Mouse (Mus musculus) cerebellum, adult 9-11 months (tissue): ENCODE data around the gene Lsamp.
A peak's percentile ranks its signal among the peaks of the same experiment; 100 is the strongest.

Experiments
- DNase-seq: peaks from one replicate; pipeline ENCODE4 v3.0.0; 2022

Lsamp gene

GRCm38 (mm10) chr16:41787146-41787545 lies 1803.0 kb downstream of the Lsamp start:
- DNase-seq, result no peak

GRCm38 (mm10) chr16:41790016-41790415 lies 1805.9 kb downstream of the Lsamp start:
- no peak for DNase-seq

DNA sequence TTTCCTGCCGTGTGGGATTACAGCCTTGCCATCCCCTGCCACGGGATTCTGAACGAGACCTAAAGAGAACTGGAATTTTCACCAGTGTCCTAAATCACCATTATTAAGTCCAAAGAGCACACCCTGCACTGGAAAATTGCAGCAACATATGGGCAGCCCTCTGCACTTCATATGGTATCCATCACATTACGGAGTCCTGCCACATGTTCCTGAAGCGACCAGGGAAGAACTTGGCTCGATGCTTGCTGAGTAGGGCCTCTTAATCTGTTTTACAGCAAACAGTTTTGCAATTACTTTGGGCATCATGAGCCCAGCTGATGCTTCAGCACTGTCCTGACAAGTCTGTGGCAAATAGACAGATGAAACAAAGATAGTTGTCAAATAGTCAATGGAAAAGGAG lies 1836.2 kb downstream of the Lsamp start:
- DNase-seq, result no peak

GRCm38 (mm10) chr16:41826899-41827604 lies 1842.9 kb downstream of the Lsamp start:
- DNase-seq, result peak; percentile 52

DNA sequence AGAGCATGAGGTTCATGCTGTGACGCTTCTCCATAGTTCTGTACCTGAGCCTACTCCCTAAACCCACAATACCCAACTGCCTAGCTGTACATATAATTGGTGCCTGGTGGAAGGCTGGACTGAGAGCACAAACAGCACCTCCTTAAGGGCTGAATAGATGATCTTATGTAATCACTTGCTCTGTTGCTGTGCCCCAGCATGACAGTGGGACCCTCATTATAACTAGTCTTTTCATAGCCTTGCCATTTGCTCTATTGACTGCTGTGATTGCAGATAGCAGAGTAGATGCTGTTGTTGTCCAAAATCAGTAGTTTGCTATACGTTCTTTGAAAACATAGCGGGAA lies 1843.4 kb downstream of the Lsamp start:
- no peak for DNase-seq

DNA sequence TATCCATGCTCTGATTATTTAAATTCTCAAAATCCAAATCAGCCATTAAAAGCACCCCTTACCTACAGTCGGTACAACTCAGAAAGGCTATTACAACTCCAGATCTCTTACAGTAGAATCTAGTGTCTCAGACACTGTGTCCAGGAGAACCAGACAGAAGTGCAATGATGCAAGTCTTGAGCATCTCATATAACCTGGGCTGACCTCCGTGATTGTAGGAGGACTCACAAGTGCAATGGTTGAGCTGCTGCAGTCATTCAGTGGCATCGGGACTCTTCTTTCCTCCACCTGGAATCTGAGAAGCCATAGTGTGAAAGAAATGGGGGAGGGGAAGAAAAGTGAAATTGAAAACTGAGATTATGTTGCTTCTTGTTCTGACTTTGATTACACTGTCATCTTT lies 1850.5 kb downstream of the Lsamp start:
- DNase-seq, result no peak

- no peak for DNase-seq
Measured at GRCm38 (mm10) chr16:41835745-41836144, 1851.6 kb downstream of the Lsamp start.

DNA sequence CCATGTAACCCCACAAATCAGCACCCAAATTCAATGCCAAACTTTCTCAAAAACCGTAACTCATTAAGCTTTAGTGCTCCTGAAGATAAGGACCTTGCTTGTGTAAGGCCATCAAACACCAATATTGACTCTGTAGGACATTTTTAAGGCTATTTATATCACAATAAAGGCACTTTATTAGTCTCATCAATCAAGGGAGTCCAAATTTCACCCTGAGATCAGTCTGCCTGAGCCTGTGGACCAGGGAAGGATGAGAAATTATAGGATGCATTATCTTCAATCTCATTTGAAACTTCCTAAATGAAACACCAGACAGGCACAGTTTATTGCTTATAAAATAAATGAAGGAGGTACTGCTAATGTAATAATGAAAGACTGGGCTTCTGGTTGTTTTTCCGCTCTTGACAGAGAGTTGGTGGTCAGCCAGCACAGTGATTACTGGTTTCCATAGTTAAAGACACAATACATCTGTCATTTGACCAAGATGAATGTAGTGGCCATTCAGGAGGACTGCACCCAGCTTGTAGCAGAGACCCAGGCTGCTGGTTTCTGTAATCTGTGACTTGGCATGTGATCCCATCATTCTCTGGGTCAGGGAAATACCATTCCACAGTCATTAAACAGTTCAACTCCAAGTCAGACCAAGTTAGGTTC lies 1855.7 kb downstream of the Lsamp start:
- DNase-seq, result no peak

GRCm38 (mm10) chr16:41846903-41847302 lies 1862.7 kb downstream of the Lsamp start:
- DNase-seq, result no peak

- peak; percentile 91 for DNase-seq
Measured at GRCm38 (mm10) chr16:41871917-41872593, 1887.9 kb downstream of the Lsamp start.

DNA sequence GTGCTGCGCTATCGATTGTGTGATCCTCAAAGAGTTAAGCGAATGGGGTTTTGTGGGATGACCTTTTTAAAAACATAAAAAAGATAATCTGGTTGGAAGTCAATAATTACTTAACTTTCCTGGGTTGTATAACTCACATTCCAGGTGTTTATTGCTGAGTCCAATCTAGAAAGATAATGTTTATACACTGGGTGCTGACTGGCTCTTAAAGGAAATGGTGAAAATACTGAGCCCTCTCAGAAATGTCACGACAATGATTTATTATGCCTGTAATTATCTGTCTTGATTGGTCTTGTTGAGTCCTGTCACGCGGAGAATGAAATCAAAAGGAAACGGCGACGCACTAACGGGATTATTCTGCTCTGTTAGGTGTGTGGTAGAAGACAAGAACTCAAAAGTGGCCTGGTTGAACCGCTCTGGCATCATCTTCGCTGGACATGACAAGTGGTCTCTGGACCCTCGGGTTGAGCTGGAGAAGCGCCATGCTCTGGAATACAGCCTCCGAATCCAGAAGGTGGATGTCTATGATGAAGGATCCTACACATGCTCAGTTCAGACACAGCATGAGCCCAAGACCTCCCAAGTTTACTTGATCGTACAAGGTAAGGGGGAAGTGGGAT lies 1904.5 kb downstream of the Lsamp start:
- no peak for DNase-seq

GRCm38 (mm10) chr16:41900783-41901182 lies 1916.6 kb downstream of the Lsamp start:
- no peak for DNase-seq

DNA sequence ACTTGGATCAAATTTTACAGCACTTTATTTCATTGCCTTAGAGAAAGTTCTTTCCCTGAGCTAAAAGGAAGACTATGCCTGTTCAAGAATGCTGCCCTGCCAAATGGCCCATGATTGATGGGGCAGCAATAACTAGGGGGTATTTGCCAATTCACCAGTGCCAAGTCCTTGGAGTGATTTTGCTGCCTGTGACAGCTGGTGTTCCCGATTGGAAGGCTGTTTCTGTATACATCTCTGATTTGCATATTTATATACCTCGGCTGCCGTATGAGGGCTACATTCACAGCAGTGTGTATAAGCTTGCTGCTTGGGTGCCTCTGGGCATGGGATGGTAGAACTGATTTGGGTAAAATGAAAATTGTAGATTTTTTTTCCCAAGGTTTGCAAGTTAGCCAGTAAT lies 1919.5 kb downstream of the Lsamp start:
- peak; percentile 84 for DNase-seq

GRCm38 (mm10) chr16:41912584-41913193 lies 1928.5 kb downstream of the Lsamp start:
- no peak for DNase-seq

- no peak for DNase-seq
Measured at GRCm38 (mm10) chr16:41913346-41913745, 1929.2 kb downstream of the Lsamp start.

DNA sequence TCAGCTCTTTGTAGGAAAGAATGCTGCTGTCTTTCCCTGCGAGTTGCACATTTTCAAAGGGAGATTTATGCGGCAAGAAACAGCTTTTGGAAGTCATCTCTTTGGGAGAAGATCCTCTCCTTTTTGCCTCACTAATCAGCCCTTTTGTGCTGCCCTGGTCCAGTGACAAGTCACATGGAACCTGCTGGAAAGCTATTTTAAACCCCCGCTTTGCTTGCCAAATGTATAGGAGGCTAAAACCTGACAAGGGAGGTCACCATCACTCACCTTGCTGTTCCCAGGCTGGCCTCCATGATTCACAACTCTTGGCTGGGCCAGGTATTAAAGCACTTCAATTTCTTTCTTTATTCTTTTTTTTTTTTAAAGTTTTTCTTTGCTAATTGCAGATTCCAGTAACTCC lies 1932.2 kb downstream of the Lsamp start:
- DNase-seq, result peak; percentile 57

DNA sequence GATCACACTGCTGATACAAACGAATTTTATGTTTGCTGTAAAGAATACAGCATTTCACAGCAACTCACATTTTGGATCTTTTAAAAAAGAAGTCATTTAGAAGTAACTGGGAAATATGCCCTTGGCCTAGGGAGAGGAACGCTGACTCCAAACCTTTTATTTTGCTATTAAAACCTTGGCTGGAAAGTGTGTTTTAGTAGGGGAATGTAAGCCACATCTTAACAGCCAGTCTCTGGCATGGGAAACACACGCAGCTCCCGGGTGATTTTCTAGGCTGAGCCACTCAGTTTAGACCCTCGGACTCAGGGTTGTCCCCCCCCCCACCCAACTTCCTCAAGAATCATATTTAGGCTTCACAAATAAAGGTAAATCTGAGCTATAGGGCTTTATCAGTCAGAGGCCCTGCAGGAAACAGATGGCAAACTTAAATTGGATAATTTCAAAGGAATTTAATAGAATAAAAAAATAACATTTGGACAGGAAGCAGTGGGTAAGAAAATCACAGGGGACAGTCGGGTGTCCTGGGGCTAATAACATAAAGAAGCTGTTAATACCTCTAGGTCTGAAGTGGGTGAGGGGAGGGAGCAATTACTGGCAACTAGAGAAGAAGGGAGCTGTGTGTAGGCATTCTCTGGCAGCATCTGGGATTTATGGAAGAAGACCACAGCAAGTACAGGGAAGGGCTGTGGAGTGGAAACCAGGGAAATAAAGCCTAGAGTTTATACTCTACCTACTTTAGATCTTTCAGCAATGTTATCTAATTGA lies 1933.1 kb downstream of the Lsamp start:
- no peak for DNase-seq

DNA sequence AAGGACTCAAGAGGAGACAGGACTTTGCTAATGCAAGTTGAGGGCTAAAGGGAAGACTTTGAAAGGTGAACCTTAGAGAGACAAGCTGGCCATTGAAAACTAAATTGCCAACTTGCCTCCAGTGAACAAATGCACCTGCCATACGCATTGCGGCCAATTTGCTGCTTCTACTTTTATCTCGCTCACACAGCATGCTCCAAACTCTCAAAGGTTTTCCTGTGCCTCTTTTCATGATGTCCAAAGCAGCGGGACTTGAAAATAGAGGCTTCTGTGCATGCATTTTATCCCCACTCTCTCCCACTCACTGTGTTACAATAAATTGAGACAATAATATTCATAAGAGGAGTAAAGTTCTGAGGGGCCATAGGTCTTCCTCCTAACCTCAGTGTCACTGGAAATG lies 1945.4 kb downstream of the Lsamp start:
- DNase-seq, result peak; percentile 74

DNA sequence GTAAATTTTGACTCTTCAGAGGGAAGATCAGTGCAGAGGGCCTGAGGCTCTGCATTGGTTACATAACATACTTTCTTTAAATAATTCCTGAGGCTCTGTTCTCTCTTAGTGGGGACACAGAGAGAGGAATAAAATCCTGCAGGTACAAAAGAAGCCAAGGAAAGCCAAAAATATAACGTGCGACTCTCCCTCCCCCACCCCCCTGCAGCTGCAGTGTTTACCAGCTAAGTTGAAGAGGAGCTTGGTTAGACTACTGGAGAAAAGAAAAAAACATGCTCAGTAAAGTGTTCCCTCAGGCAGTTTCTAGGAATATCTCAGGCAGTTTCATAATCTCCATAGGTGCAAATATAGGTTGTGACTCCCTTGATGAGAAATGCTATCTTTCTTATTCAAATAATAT lies 1951.5 kb downstream of the Lsamp start:
- DNase-seq, result no peak

GRCm38 (mm10) chr16:41936908-41937595 lies 1952.9 kb downstream of the Lsamp start:
- no peak for DNase-seq

- DNase-seq, result no peak
Measured at GRCm38 (mm10) chr16:41937596-41937990, 1953.4 kb downstream of the Lsamp start.

DNA sequence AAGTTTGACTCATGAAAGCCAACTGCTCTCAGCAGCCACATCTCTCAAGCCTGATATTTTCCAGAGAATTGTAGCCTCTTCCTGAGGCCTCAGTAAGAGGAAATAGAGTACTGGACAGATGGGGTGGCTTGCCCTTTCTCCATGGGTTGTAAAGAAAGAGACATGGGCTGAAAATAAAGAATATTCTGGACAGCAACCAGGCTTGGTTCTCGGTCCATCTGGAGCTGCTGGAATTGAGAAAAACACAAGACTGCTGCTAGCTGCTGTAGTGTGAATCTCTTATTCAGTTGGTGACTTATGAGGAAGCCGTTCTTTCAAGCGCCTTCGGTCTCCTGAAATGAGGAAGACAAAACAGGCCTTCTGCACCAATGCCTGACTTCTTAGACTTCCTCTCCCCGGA lies 1954.1 kb downstream of the Lsamp start:
- peak; percentile 73 for DNase-seq
